Mouse (Mus musculus) brain, embryonic 14.5 days (tissue): ENCODE measurements around the gene Hnf1a. TPM values are rescaled to one million over a fixed set of nuclear protein-coding genes. Genes with fewer than 3 reads are reported as not detected.

Experiments
- DNase-seq: peaks from one replicate; pipeline ENCODE4 v3.0.0-alpha.2; 2011; ENCODE audit warnings: low read depth
- CTCF ChIP-seq: fragments of 200-500 bp; IDR thresholded peaks from 2 replicates; pipeline ENCODE4 v1.5.1; 2012; ENCODE audit warnings: inconsistent platforms, mild to moderate bottlenecking, moderate library complexity, borderline replicate concordance; ENCODE audit not compliant: insufficient read depth, insufficient read length; ENCODE audit errors: extremely low read depth
- POLR2A ChIP-seq: fragments of 200-500 bp; IDR thresholded peaks from 2 replicates; pipeline ENCODE4 v1.6.1; 2012; ENCODE audit warnings: mild to moderate bottlenecking, inconsistent platforms, borderline replicate concordance; ENCODE audit not compliant: poor library complexity, insufficient read depth, insufficient read length, severe bottlenecking; ENCODE audit errors: extremely low read depth
- polyA plus RNA-seq: library from polyadenylated mRNA; depleted of rRNA; stranded (reverse); fragments of >200 nt; gene quantifications from 2 replicates; pipeline ENCODE4 v1.2.3, GENCODE M21; 2012; rRNA removed

The Hnf1a gene
- polyA plus RNA-seq, 1 experiment: not detected

GRCm38 (mm10) chr5:114902413-114902812, 68.5 kb downstream of the Hnf1a start:
- DNase-seq: peak; percentile 60
- TF ChIP-seq CTCF (peak; percentile 64), POLR2A (no peak)

Other genes starting within 250 kb of the Hnf1a start
- gene Ankrd13a, start 196.4 kb downstream of the Hnf1a start, polyA plus RNA-seq: 51.3 and 58.6 TPM in 2 replicates
- 48.6 and 57.5 TPM in 2 replicates for gene Git2, start 195.6 kb downstream of the Hnf1a start, polyA plus RNA-seq
- gene 1500011B03Rik, start 147.6 kb downstream of the Hnf1a start, polyA plus RNA-seq: 204 and 243 TPM in 2 replicates
- not detected in 2 replicates for gene 4930519G04Rik, start 117.4 kb downstream of the Hnf1a start, polyA plus RNA-seq
- 1.9 and 2.6 TPM in 2 replicates for gene Gm9936, start 112.4 kb downstream of the Hnf1a start, polyA plus RNA-seq
- gene Oasl2, start 74.2 kb downstream of the Hnf1a start, polyA plus RNA-seq: 1.5 and 3.3 TPM in 2 replicates
- 0.21 and 0.42 TPM in 2 replicates for gene Oasl1, start 47.9 kb downstream of the Hnf1a start, polyA plus RNA-seq
- 69.2 and 72.7 TPM in 2 replicates for gene 2210016L21Rik, start 28.9 kb downstream of the Hnf1a start, polyA plus RNA-seq
- gene Sppl3, start 40.0 kb upstream of the Hnf1a start, polyA plus RNA-seq: 129 TPM in 2 replicates
- not detected in 2 replicates for gene Gm10401, start 127.2 kb upstream of the Hnf1a start, polyA plus RNA-seq
- gene Acads, start 148.3 kb upstream of the Hnf1a start, polyA plus RNA-seq: 25.1 and 27.0 TPM in 2 replicates
- gene Unc119b, start 163.9 kb upstream of the Hnf1a start, polyA plus RNA-seq: 49.7 and 55.0 TPM in 2 replicates
- gene Mlec, start 187.1 kb upstream of the Hnf1a start, polyA plus RNA-seq: 63.6 and 80.4 TPM in 2 replicates
- gene Cabp1, start 223.3 kb upstream of the Hnf1a start, polyA plus RNA-seq: 28.6 and 32.9 TPM in 2 replicates